Mouse (Mus musculus) brown adipose tissue, adult 24 weeks (tissue): ENCODE measurements around the gene Adamts9. TPM values are rescaled to one million over a fixed set of nuclear protein-coding genes. Genes with fewer than 3 reads are reported as not detected.
A peak's percentile ranks its signal among the peaks of the same experiment; 100 is the strongest.

ENCODE experiments used
- H3K27ac ChIP-seq: fragments of 200-500 bp; replicated peaks from 2 replicates; pipeline ENCODE4 v1.5.1; 2012; ENCODE audit warnings: low read depth, mild to moderate bottlenecking, low read length
- H3K4me1 ChIP-seq: fragments of 200-500 bp; 2 replicates; pipeline ENCODE4 v1.6.1; 2012; ENCODE audit warnings: low read length, mixed read lengths; ENCODE audit not compliant: control insufficient read depth, insufficient read depth, insufficient read length
- H3K4me3 ChIP-seq: fragments of 200-500 bp; 2 replicates; pipeline ENCODE4 v1.5.1; 2012; ENCODE audit warnings: low read depth, mild to moderate bottlenecking, low read length, moderate library complexity; ENCODE audit not compliant: insufficient read depth
- polyA plus RNA-seq: library from polyadenylated mRNA; stranded (reverse); fragments of >200 nt; gene quantifications from 2 replicates; pipeline ENCODE4 v1.2.4, GENCODE M21; 2012; ENCODE audit not compliant: missing spikeins, insufficient read depth, insufficient read length

Gene Adamts9
- polyA plus RNA-seq, 1 experiment, result 4.0 TPM

DNA sequence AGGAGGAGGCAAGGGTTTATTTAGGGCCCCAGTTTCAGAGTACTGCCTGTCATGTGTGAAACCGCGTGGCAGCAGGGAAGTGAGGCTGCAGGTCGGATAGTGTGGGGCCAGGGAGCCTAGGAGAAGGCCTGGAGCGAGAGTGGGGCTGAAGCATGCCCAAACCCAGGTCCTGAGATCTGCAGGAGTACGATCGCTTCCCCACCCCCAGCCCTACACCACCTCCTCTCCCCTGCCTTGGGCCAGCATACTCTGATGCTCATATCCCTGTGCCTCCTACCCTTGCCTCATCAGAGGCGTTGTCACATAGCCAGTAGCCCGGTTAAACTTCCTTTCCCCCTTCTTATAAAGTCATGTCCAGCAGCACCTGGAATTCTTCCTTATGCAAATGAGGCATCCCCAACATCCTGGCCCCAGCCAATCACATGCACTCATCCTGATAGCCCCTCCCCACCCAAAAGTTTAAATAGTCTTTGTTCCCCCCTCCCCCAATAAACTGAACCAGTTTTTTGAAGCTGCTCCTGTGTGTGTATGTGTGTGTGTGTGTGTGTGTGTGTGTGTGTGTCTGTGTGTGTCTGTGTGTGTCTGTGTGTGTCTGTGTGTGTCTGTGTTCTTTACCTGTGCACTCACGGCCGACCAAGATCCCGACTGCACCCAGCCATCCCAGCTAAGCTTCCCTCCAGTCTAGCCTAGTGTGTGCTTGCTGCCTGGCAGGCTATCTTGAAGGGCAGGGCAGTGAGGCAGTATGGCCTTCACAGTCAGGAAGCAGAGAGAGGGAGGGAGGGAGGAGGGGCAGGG, 164.0 kb downstream of the Adamts9 start:
- Histone ChIP-seq H3K4me1 (no peaks in the 10 kb centered on the region), H3K4me3 (no peak overlapping the region), H3K27ac (peak overlapping the region; percentile 35; the same call in 1 of the 2 replicates)

DNA sequence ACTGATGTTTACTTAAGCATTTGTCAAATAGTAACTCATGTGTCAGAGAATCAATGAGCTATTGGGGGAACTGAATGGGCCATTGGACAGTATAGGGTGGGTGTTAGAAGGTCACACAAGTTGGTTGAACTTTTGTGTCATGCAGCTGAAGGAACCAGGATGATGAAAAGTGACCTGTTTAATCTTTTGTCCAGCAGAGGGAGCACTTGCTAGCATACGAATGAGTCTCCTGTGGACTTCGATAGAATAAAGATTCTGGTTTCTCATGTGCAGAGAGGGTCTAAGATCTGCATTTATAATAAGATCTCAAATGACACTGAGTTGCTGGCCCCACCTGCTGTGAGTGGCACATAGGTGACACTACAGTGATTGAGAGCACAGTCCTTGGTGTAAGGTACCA, 166.9 kb downstream of the Adamts9 start:
- Histone ChIP-seq H3K4me1 (no peaks in the 10 kb centered on the region), H3K4me3 (no peak overlapping the region), H3K27ac (no peak overlapping the region)

DNA sequence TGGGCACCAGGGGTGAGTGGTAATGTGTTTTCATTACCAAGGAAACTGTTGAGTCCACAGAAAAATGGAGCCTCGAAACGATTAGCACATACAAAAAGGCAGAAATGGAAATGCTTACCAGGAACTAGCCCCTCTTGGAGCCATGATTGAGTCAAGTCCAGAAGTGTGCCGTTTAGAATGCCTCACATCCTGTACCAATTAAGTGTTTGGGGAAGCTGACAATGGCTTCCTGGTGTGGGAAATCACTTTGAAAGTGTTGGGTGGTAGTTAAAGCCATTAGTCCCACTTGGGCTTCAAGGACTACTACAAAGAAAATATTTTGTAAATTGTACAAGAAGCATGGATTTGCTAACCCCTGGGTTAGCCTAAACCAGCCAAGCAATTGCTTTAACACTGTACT, 180.9 kb downstream of the Adamts9 start:
- Histone ChIP-seq H3K27ac (no peak overlapping the region), H3K4me1 (peaks cover 16% of the 10 kb centered on the region), H3K4me3 (no peak overlapping the region)

DNA sequence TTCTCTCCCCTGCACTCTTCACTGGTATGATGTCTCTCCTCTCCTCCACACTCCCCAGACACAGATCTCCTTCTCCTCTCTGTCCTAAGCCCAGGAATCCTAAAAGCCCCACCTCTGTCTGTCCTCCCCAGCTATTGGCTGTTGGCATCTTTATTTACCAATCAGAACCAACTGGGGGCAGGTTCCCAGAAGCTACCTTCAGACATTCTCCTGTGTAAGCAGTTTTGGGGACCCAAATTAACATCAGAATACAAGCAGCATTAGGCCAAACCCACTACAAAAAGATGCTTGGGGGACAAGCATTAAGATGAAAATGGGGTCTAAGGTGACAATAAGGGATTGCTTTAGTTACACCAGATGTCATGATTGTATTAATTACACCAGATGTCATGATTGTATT, 183.7 kb downstream of the Adamts9 start:
- no peak overlapping the region for H3K4me3 ChIP-seq
- no peak overlapping the region for H3K27ac ChIP-seq
- peaks cover 13% of the 10 kb centered on the region for H3K4me1 ChIP-seq

DNA sequence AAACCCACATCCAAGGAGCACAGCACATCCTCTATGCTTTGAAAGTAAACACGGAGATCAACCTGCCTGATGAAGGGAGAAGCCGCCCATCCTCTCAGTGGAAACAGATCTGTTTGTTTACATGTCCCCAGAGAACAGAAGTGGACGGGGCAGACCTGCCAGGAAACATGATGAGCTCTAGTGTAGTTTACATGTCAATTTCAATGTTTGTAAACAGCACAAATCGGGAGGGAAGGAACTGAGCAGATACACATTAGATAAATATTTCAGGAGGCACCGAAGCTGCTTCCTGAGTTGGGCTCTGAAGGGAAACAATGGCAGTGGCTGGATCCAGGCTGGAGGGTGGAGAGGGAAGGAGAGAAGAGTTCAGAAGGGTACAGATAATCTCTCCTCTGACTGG, 187.5 kb downstream of the Adamts9 start:
- Histone ChIP-seq H3K4me1 (no peaks in the 10 kb centered on the region), H3K27ac (no peak overlapping the region), H3K4me3 (no peak overlapping the region)

DNA sequence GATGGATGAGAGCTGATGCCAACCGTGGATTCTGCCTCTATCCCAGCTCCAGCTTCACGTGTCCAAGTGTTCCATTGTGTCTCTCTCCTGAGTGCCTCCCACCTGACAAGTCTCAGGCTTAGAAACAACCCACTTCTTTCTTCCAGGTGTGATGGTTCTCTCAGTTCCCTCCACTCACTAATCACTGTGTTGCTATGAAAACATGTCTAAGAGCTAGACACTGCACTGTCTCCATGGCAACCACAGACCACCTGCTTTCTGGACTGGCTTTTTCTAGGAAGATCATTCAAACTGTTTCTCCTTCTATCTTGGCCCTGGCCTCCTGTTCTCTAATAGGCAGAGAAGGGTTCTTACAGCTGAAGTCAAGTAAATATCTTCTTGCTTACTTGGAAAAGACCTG, 190.6 kb downstream of the Adamts9 start:
- Histone ChIP-seq H3K4me1 (no peaks in the 10 kb centered on the region), H3K4me3 (no peak overlapping the region), H3K27ac (no peak overlapping the region)

DNA sequence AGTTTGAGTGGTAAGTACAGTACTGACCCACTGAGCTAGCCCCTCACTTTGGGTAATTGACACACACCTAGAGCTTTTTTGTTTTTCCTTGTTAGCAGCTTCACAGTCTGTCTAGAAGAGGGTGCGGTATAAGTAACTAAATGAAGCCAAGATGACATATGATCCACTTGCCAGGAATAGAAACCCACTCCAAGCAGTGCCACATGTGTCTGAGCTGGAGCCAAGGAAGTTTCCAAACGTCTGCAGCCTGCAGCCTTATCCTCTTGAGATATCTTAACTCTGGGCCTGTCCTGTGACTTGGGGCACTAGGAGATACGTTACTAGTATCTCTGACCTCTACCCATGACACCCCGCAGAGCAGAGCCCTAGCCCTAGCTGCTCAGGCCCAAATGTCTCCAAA, 193.9 kb downstream of the Adamts9 start:
- Histone ChIP-seq H3K4me3 (no peak overlapping the region), H3K27ac (no peak overlapping the region), H3K4me1 (no peaks in the 10 kb centered on the region)

DNA sequence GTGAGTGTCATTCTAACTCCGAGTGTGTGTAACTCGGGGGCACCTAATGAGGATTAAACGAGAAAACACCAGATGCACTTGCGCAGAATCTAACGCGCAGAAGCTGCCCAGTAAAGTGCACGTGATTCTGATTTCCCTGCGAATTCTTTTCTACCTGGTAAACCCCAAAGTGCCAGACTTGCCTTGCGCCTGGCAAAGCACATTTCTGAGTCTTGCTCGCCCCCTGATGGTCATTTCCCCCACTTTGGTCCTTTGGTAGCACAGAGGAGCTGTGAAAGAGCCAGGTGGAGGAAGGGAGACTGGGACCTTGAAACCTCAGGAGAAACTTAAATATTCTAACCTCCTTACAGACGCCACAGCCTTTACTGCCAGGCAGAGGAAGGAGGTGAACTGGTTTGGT, 199.7 kb downstream of the Adamts9 start:
- no peaks in the 10 kb centered on the region for H3K4me1 ChIP-seq
- no peak overlapping the region for H3K4me3 ChIP-seq
- no peak overlapping the region for H3K27ac ChIP-seq

DNA sequence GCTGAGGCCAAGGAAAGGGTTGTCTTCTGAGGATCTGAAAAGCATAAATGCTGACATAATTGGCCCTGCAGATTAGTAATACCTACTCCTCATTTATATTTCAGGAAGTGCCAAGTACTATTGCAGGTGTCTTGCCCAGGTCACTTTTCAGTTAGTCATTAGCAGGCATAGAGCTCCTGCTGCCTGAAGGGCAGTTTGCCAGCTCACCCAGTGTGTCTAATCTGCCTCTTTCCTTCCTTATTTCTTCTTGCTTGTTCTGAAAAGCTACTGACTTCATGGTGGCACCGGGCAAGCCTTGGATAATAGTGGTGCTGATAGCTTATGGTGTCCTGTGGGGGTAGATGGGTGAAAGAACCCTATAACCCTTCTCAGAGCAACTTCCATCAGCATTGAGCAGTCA, 206.2 kb downstream of the Adamts9 start:
- Histone ChIP-seq H3K4me1 (no peaks in the 10 kb centered on the region), H3K4me3 (no peak overlapping the region), H3K27ac (no peak overlapping the region)

DNA sequence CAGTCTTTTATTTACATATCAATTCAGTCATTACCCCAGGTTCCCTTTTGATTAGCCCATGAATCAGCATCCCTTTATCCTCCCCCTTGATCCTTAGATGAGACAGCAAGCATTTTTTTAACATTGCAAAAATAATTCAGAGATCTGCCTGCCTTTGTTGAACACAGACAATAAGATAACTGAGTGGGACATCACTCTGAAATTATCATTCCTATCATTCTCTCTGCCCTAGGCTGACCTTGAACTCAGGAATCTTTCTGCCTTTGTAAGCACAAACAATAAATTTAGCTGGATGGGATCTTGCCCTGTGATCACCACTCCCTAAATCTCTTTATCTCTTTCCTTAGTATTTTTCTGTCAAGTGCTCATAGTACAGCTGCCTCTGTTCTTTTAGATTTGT, 209.6 kb downstream of the Adamts9 start:
- Histone ChIP-seq H3K4me3 (no peak overlapping the region), H3K27ac (no peak overlapping the region), H3K4me1 (no peaks in the 10 kb centered on the region)

DNA sequence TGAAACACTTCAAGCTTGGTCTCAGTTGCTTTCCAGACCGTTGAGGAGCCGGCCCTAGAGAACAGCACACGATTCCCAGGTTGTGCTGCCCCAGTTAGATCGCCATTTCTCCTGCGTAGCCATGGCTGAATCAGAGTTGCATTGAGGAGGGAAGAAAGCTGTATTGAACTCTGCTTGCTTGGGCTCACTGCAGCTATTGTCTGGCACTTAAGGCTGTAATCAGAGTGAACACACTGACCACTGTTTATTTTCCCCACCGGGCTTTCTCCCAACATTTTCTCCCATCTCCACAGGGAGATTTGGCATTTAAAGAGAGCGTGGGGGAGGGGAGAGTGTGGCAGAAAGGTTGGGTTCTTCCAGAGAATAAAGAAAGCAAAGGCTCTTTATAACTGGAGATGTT, 214.8 kb downstream of the Adamts9 start:
- Histone ChIP-seq H3K4me1 (peaks cover 4% of the 10 kb centered on the region), H3K4me3 (no peak overlapping the region), H3K27ac (no peak overlapping the region)

DNA sequence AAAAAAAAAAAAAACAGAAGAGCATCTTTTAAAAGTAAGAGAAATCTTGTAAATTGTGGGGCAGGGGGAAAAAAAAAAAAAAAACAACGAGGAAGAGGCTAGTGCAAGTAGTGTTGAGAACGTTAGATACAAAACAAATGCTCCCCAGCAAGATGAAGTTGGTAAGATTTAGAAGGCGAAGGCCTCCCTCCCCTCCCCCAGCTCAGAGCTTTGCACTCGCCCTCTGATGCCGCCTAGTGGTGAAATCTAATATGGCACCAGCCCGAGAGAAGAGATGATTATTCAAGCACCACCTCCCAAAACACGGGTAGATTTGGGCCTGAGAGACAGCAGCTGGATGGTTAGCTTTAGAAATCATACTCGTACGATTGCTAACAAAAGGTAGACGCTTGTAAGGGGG, 215.2 kb downstream of the Adamts9 start:
- H3K4me3 ChIP-seq, result no peak overlapping the region
- no peak overlapping the region for H3K27ac ChIP-seq
- peaks cover 4% of the 10 kb centered on the region for H3K4me1 ChIP-seq

DNA sequence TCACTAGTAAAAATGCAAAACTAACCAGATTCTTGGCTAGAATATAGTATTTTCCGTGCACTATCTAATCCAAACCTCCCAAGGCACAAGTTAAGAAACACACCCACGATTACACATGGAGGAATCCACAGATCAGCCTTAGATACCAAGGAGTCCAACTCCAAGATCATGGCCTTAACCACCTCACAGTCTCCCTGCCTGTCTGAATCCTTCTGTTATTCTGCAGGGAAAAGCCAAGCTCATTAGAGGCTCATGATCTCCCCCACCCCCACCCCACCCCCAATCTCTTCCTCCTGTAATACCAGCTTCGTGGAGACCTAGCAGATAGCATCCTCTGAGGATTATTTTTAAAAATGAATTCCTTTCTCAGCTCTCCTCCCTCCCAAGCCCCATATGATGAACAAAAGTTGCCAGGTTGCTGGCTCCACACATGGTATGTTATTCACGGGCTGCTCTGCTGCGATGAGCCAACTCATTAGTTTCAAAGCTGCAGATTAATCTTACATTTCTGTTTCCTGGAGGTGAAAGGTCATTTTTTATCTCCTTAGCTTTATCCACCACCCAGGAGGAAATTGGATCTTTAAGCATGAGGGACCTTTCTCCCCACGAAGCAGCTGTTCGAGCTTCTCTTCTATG, 215.8 kb downstream of the Adamts9 start:
- peaks cover 4% of the 10 kb centered on the region for H3K4me1 ChIP-seq
- no peak overlapping the region for H3K27ac ChIP-seq
- no peak overlapping the region for H3K4me3 ChIP-seq

DNA sequence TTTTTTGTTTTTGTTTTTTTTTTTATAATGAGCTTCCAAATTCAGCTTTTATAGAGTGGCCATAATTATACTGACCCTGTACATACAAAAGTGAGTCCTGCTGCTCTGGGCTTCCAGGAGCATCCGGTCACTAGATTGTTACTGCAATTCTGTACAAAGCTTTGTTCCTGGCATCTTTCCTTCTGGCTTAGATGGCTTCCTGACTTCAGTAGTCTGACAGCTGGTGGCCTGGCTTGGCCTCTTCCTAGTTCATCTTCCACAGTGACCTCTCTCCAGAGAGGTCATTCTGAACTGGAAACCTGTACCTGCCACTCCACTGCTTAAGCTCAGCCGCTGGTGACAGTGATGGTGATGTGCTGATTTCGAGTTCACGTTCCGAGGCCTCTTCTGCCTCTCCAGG, 217.2 kb downstream of the Adamts9 start:
- no peak overlapping the region for H3K27ac ChIP-seq
- H3K4me1 ChIP-seq, result peaks cover 4% of the 10 kb centered on the region
- H3K4me3 ChIP-seq, result no peak overlapping the region

DNA sequence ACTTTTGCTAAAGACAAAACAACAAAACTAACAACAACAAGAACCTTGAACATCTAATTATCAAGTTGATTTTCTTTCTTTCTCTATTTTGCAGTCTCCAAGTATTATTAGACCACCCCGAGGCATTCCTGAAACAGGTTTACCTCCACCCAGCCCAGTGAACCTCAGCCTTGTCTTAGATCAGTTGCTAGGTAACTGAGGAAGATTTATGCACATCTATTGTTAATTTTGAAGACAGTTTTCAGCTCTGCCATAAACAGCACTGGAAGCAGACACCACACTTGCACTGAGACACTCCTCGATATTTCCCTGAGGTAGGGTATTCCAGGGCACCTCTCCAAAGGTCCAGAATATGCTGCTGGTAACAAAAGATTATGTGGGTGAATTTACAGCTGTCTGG, 218.9 kb downstream of the Adamts9 start:
- peaks cover 4% of the 10 kb centered on the region for H3K4me1 ChIP-seq
- no peak overlapping the region for H3K4me3 ChIP-seq
- no peak overlapping the region for H3K27ac ChIP-seq
